Mouse (Mus musculus) liver, adult (tissue): ENCODE results near the gene Nfyc.

Experiments
- GATA4 ChIP-seq: IDR thresholded peaks from 2 replicates; pipeline ENCODE4 v1.6.1; 2014; ENCODE audit warnings: mild to moderate bottlenecking, low read length; ENCODE audit not compliant: insufficient replicate concordance

The Nfyc gene

DNA sequence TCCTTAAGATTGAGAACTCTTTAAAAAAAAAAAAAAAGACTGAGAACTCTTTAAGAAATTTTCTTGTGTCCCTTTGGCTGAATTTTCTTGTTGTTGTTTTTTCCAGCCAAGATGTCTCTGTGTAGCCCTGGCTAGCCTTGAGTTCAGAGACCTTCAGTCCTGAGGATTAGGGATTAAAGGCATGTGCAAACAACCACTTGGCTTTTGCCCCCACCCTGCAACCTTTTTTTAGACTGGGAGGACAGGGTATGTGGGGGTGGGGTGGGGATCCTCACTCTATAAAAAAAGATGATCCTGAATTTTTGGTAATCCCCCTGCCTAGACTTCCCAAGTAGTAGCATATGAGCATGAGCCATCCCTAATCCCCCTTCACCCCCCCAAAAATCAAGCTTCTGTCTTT lies 25.6 kb downstream of the Nfyc start:
- no peak for TF ChIP-seq GATA4

DNA sequence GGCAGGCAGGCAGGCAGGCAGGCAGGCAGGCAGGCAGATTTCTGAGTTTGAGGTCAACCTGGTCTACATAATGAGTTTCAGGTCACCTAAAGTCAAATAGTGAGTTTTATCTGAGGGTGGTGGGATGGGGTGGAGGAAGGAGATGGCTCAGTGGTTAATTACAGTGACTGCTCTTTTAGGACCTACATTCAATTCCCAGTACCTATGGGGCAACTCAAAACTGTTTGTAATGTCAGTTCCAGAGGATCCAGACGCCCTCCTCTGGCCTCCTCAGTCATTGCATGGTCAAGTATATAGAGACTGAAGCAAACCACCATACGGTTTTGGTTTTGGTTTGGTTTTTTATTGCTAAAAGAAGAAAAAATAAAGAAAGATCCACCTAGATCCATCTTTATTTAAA lies 29.9 kb downstream of the Nfyc start:
- TF ChIP-seq GATA4: no peak

DNA sequence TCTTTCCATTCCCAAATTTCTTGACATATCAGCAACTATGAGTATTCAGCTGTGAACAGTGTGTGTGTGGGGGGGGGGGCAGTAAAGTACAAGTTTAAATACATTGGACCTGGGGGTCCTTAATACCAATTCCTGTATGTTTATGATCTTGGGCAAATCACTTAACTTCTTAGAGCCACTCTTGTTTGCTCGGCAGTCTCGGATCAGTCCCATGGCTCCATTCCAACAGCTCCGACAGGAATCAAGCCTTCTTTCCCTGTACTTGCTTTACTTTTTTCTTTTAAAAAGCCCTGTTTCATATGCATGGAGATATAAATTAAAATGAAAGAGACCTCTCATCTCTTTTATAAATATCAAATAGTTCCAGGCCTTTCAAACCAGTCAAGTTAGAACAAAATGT lies 30.7 kb downstream of the Nfyc start:
- no peak for TF ChIP-seq GATA4

DNA sequence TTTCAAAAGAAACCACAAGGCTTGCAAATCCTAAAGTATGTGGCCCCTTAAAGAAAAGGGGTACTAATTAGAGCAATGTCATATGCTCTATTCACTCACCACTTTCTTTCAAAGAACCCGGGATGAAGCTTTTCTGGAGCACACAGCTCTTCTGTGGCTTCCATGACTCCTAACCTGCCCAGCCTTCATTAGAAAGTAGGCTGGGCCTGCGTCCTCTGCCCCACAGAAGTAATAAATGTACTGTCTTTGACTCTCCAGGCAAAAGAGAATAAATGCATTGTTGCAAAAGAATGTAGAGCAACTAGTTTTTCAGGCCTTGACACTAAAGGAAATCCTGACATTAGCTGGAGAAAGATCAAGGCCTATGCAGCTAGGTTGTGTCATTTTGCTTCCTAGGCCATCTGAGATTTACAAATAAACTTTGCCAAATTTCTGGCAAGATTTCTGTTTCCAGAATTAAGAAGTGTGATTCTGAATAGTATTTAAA lies 31.6 kb downstream of the Nfyc start:
- TF ChIP-seq GATA4: no peak

DNA sequence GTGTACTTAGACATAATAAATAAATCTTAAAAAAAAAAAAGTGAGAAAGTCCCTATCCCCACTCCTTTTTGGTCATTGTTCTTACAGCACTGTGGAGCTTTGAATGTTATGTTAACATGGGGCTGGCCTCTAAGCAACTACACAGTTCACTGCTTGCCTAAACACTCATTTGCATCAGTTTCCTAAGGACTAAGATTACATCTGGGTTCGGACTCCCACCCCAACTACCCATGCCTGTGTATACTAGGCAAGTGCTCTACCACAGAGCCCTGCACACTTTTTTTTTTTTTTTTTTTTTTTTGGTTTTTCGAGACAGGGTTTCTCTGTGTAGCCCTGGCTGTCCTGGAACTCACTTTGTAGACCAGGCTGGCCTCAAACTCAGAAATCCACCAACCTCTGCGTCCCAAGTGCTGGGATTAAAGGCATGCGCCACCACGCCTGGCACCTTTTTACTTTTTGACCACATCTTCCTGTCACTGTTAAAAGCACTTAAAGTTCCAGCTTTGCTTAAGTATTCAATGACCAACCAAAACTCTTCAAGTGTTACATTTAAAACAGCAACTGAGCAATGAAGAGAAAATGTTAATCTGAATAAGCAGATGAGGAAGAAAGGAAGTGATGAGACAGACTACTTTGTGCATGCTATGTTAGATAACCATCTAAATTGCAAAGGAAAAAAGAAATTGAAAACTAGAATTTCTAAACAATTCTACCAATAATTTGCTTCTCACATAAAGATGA lies 33.2 kb downstream of the Nfyc start:
- no peak for TF ChIP-seq GATA4

DNA sequence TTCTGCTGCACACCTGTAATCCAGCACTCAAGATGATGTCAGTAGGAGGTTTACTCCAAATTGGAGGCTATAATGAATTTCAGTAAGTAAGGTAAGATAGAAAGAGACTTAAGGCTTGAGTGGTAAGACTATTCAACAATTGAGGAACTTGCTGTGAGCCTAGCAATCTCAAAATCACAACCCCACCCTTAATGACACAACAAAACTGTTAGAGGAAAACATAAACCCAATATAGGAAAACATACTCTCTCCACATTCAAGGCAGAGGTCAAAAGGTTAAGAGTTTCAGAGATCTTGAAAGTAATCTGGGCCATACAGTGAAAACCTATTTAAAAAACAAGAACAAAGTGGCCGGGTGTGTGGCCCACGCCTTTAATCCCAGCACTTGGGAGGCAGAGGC lies 34.7 kb downstream of the Nfyc start:
- TF ChIP-seq GATA4: no peak

DNA sequence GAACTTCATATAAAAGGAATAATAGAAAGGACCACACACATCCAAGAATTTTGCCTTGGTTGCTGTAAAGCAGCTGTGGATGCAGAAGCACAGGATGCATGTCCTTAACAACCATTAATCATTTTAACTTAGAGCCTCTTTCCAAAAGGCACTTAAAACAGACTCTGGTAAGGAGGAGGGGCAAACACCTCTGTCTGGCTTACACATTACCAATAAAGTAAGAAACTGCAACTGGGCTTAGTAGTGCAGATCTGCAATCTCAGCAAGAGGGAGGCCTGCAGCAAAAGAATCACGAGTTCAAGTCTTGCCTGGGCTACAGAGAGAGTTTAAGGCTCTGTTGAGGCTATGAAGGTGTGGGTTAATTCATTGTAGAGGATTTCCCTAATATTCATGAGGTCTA lies 35.7 kb downstream of the Nfyc start:
- TF ChIP-seq GATA4: no peak

DNA sequence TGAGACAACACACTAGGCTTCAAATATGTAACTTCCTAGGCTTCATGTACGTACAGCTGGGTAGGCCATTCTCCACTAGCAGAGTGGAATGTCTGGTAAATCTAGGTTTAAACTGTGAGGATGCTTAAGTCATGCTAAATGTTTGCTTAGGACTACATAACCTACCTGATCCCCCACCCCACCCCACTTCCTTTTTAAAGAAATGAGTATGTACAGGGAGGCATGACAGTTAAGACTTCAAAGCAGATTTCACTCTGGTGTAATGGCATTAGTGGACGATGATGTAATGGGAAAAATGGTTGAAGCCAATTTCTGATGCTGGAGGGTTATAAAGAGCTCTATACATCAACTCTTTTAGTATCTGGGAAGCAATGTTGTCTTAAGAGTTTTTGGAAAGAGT lies 38.5 kb downstream of the Nfyc start:
- TF ChIP-seq GATA4: no peak

DNA sequence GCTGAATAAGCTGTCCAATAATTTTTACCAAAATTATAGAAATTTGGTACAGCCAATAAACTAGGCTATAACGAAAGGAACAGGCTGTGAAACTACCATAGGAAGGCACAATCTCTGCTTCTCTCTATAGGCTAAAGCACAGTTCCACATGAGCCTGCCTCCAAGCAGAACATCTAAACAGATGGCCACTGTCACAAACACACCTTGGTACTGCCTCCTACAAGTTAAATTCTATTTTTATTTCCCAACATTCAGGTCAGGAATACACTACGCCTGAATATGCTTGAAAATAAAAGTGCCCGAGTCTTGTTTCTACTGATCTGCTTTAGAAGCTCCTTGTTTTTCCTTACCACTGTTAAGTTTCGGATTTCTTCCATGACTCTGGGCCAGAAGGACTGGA lies 41.3 kb downstream of the Nfyc start:
- no peak for TF ChIP-seq GATA4

DNA sequence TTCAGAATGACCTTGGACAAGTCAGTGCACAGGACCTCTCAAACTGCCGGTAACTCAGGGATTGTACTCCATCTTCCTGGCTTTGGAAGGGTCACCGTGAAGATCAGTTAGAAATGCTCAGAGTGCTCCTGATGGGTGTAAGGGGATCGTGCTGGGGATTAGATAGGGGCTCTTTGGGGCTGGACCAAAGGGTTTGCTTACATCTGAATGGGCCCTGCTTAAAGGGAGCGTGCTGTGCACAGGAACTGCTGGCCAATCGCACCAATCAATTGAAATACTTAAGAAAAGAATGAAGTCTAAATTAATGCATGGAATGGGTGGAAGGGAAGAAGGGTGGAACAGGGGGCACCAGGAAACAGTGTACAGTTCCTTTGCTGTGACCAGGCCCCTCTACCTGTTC lies 75.6 kb downstream of the Nfyc start:
- no peak for TF ChIP-seq GATA4

DNA sequence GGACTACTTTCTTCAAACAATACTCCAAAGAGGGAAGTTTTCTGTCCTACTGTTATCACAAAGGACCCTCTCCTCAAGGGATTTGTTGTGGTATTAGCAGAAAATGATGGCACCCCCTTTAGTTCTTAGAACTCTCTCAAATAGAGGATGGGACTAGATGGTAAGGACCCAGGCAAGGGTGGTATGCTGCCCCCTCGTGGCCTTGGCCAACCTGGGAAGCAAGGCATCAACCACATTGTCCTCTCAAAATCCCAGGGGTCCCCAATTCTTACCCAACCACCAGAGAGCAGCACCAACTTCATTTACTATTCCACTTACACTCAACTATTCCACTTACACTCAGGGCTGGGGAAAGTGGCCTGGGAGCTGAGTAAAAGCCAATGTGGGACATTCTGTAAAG lies 76.1 kb downstream of the Nfyc start:
- no peak for TF ChIP-seq GATA4

DNA sequence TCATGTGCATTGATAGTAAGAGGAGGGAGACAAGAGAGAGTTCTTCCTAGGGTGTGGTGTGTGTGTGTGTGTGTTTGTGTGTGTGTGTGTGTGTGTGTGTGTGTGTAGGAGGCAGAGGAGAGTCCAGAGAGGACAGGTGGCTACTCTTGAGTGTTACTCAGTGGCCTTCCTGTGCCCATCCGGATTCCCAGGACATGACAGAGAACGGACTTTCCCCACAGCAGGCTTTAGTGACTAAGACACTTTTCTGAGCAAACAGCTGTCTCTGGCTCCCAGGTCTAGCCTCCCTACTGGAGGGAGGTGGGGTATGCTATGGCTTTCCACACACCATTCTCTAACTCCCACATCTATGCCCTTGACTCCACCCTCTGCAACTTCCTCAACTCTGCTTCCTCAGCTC lies 81.8 kb downstream of the Nfyc start:
- TF ChIP-seq GATA4: no peak

DNA sequence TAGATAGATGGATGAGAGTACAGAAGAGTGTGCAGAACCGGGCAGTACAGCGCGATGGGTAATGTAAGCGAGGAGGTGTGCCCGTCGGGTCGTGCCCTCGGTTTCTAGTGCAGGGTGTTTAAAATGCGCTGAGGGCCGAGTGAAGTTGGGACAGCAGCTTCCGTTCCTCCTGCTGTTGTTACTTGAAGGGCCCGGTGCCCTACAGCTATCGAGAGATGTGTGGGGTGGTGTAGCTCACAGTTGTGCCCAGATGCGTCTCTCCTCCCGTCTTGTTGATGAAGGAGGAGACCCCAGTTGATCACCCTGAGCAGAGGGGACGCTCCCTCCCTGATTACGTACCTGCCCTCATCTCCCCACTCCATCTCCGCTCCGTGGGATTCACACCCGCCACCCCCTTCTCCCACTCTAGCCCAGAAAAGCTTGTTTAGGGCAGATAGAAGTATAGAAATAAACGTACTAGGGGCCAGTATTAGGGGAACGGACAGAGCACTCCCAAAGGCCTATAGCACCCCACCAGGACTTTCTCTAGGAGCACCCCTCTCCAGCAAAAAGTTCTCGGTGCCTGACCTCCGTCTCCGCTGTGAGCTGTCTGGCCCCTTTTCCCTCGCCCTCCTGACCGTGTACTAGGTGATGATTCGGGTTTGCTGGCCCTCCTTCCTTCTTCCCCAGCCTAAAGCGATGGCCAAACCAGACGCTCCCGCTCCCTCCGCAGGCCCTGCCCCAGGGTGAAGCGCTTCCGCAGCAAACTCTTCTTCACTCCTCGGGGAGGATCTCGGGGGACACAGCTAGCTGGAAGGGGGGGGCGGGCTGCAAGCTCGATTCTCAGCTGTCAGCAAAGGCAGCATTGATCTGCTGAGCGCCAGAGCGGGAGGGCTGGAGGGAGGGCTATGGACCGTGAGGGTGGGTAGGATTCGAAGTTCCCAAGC lies 83.2 kb downstream of the Nfyc start, which contains the start of gene Kcnq4:
Kcnq4 (minus strand) TSS at position 672 of the 926 bp plus-strand sequence.
- TF ChIP-seq GATA4: no peak

DNA sequence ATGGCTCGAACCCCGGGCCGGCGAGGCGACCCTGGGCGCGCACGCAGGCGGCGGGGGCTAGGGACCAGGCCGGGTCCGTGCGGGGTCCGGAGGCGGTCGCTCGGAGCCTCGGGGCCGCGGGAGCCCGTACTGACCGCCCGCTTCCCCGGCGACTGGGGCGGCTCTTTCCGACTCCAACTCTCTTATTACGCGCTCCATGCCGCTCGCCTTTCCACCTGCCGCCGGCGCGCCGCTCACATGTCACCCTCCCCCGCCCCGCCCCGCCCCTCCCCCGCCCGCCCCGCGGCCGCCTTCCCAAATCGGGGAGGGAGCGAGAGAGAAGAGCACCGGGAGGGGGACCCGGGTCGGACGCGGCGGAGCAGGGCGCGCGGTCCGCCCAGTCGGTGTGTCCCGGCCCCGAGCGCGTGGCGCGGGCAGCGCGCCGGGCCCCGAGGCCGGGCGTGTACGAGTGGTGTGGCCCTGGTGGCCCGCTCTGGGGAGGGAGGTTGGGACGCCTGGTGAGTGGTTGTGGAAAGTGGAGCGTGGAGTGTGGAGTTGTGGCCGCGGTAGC lies 84.1 kb downstream of the Nfyc start:
- no peak for TF ChIP-seq GATA4

DNA sequence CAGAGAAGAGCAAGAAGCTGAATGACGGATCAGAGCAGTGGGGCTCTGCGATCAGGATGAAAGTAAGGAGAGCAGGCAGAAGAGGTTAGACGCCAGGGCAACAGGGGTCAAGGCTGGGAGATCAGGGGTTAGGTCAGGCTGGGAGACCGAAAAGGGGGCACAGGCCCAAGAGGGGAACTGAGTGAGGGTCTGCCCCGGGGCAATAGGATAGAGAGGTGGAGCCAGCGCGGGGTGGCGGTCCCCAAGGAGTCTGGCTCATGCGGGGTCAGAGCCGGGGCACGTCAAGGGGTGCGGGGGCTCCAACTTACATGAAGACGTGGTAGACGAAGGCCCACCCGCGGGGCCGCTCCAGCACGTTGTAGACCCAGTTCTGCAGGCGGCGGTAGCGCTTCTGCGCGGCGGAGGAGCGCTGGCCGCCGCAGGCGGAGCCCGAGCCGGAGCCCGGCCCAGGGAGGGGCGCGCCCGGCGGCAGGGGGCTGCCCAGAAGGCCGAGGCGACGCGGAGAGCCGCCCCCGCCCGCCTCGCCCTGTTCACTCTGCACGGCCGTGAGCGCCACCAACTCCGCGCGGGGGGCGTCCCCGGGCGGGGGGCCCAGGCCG lies 84.7 kb downstream of the Nfyc start:
- TF ChIP-seq GATA4: no peak
